Mouse (Mus musculus) CH12.LX (cell line): ENCODE measurements at regions not wholly inside any gene's neighbourhood (a gene's known extent, or its start where the extent isn't known, plus 50 kb on each side); places are given as distances from the start of the nearest gene placed in this dataset.

Experiments used
- DNase-seq: peaks from one replicate; pipeline ENCODE4 v3.0.0-alpha.2; 2013; ENCODE audit errors: extremely low read depth
- H3K27ac ChIP-seq: 2 replicates; pipeline ENCODE4 v1.5.1; 2012; ENCODE audit warnings: low read depth, mild to moderate bottlenecking, control low read depth, moderate library complexity; ENCODE audit not compliant: insufficient read depth
- H3K27me3 ChIP-seq: replicated peaks from 2 replicates; pipeline ENCODE3; 2012; ENCODE audit warnings: inconsistent platforms
- H3K36me3 ChIP-seq, 2 experiments: replicated peaks in 1 of 2; 2 replicates each; pipeline versions ENCODE3 to v1.6.1; 2012; ENCODE audit warnings: inconsistent platforms in 1 of 2, low read length in 1 of 2, mild to moderate bottlenecking in 1 of 2, mixed read lengths in 1 of 2, moderate library complexity in 1 of 2; ENCODE audit not compliant: control insufficient read depth in 1 of 2, insufficient read depth in 1 of 2
- H3K4me1 ChIP-seq, 2 experiments: 2 replicates each; pipeline ENCODE4 v1.6.1; 2012; ENCODE audit warnings: inconsistent platforms in 1 of 2, moderate library complexity in 1 of 2; ENCODE audit not compliant: insufficient read depth in 2 of 2, control insufficient read depth in 1 of 2
- H3K4me2 ChIP-seq: 2 replicates; pipeline ENCODE4 v1.6.1; 2012; ENCODE audit warnings: low read depth, mild to moderate bottlenecking, control low read depth; ENCODE audit not compliant: poor library complexity, insufficient read depth, severe bottlenecking
- H3K4me3 ChIP-seq, 3 experiments: fragments of 150-350 bp in 1 of 3; sonication (generic) in 1 of 3; replicated peaks in 1 of 3; 2 replicates each; pipeline versions ENCODE3 to v1.5.1; 2011 to 2012; ENCODE audit warnings: low read depth in 2 of 3, low read length in 2 of 3, mild to moderate bottlenecking in 2 of 3, moderate library complexity in 2 of 3, control low read depth in 1 of 3, improper control_type of control experiment in 1 of 3, inconsistent platforms in 1 of 3, mixed read lengths in 1 of 3; ENCODE audit not compliant: poor library complexity in 1 of 3
- H3K79me2 ChIP-seq: replicated peaks from 2 replicates; pipeline ENCODE4 v1.6.1; 2012; ENCODE audit warnings: mild to moderate bottlenecking, moderate library complexity; ENCODE audit not compliant: control insufficient read depth, poor library complexity, insufficient read depth, severe bottlenecking; ENCODE audit errors: extremely low read depth
- H3K9ac ChIP-seq: 2 replicates; pipeline ENCODE4 v1.6.1; 2012; ENCODE audit warnings: low read depth, mild to moderate bottlenecking, control low read depth, moderate library complexity; ENCODE audit not compliant: insufficient read depth
- H3K9me3 ChIP-seq: replicated peaks from 2 replicates; pipeline ENCODE3; 2012; ENCODE audit warnings: low read length, inconsistent platforms, mixed read lengths
- CTCF ChIP-seq, 2 experiments: IDR thresholded peaks in 1 of 2; conservative IDR thresholded peaks in 1 of 2; 2 replicates each; pipeline ENCODE4 v1.5.1; 2011 to 2012; ENCODE audit warnings: low read depth in 2 of 2, low read length in 2 of 2, improper control_type of control experiment in 1 of 2, inconsistent platforms in 1 of 2, mild to moderate bottlenecking in 1 of 2, moderate library complexity in 1 of 2
- E2F4 ChIP-seq: IDR thresholded peaks from 2 replicates; pipeline ENCODE4 v1.6.1; 2011; ENCODE audit warnings: low read depth, low read length, improper control_type of control experiment; ENCODE audit not compliant: insufficient replicate concordance
- ELF1 ChIP-seq: IDR thresholded peaks from 2 replicates; pipeline ENCODE4 v1.6.1; 2014; ENCODE audit warnings: low read depth, mild to moderate bottlenecking, inconsistent platforms, low read length, improper control_type of control experiment
- ETS1 ChIP-seq: conservative IDR thresholded peaks from 2 replicates; pipeline ENCODE4 v1.6.1; 2012; ENCODE audit warnings: low read depth, mild to moderate bottlenecking, inconsistent platforms, low read length, improper control_type of control experiment, moderate library complexity
- HCFC1 ChIP-seq: IDR thresholded peaks from 2 replicates; pipeline ENCODE4 v1.6.1; 2012; ENCODE audit warnings: low read depth, mild to moderate bottlenecking, inconsistent platforms, low read length, improper control_type of control experiment
- JUN ChIP-seq: IDR thresholded peaks from 2 replicates; pipeline ENCODE4 v1.6.1; 2011; ENCODE audit warnings: low read depth, mild to moderate bottlenecking, low read length, improper control_type of control experiment, moderate library complexity; ENCODE audit not compliant: insufficient read depth
- JUND ChIP-seq: conservative IDR thresholded peaks from 2 replicates; pipeline ENCODE4 v1.6.1; 2011; ENCODE audit warnings: low read depth, low read length, improper control_type of control experiment
- KAT2A ChIP-seq: IDR thresholded peaks from 2 replicates; pipeline ENCODE4 v1.6.1; 2012; ENCODE audit warnings: low read length, improper control_type of control experiment, inconsistent platforms; ENCODE audit not compliant: insufficient replicate concordance
- MAFK ChIP-seq: IDR thresholded peaks from 2 replicates; pipeline ENCODE4 v1.6.1; 2011; ENCODE audit warnings: low read length, improper control_type of control experiment; ENCODE audit not compliant: insufficient replicate concordance
- MXI1 ChIP-seq: IDR thresholded peaks from 2 replicates; pipeline ENCODE4 v1.6.1; 2011; ENCODE audit warnings: mild to moderate bottlenecking, low read depth, low read length, improper control_type of control experiment
- MYC ChIP-seq: IDR thresholded peaks from 2 replicates; pipeline ENCODE4 v1.6.1; 2011; ENCODE audit warnings: low read depth, mild to moderate bottlenecking, improper control_type of control experiment, low read length
- NRF1 ChIP-seq: IDR thresholded peaks from 2 replicates; pipeline ENCODE4 v1.6.1; 2014; ENCODE audit warnings: low read depth, mild to moderate bottlenecking, inconsistent platforms, low read length, improper control_type of control experiment, moderate library complexity
- PAX5 ChIP-seq: IDR thresholded peaks from 2 replicates; pipeline ENCODE4 v1.6.1; 2012; ENCODE audit warnings: low read length, inconsistent platforms, mixed read lengths
- POLR2A ChIP-seq: IDR thresholded peaks from 2 replicates; pipeline ENCODE4 v1.6.1; 2011; ENCODE audit warnings: low read depth, mild to moderate bottlenecking, improper control_type of control experiment, low read length
- POLR2AphosphoS2 ChIP-seq: IDR thresholded peaks from 2 replicates; pipeline ENCODE4 v1.6.1; 2011; ENCODE audit warnings: low read depth, low read length, improper control_type of control experiment
- RAD21 ChIP-seq: IDR thresholded peaks from 2 replicates; pipeline ENCODE4 v1.6.1; 2011; ENCODE audit warnings: low read depth, mild to moderate bottlenecking, low read length, improper control_type of control experiment, moderate library complexity
- RCOR1 ChIP-seq: conservative IDR thresholded peaks from 2 replicates; pipeline ENCODE4 v1.6.1; 2012; ENCODE audit warnings: low read depth, mild to moderate bottlenecking, inconsistent platforms, low read length, improper control_type of control experiment
- SIN3A ChIP-seq: IDR thresholded peaks from 2 replicates; pipeline ENCODE4 v1.6.1; 2012; ENCODE audit warnings: low read length, improper control_type of control experiment, inconsistent platforms
- TBP ChIP-seq: conservative IDR thresholded peaks from 2 replicates; pipeline ENCODE4 v1.6.1; 2011; ENCODE audit warnings: low read depth, low read length, improper control_type of control experiment
- USF1 ChIP-seq: IDR thresholded peaks from 2 replicates; pipeline ENCODE4 v1.6.1; 2014; ENCODE audit warnings: low read depth, mild to moderate bottlenecking, inconsistent platforms, low read length, improper control_type of control experiment
- ZMIZ1 ChIP-seq: IDR thresholded peaks from 2 replicates; pipeline ENCODE4 v1.6.1; 2012; ENCODE audit warnings: low read depth, mild to moderate bottlenecking, inconsistent platforms, low read length, improper control_type of control experiment
- ZNF384 ChIP-seq: IDR thresholded peaks from 2 replicates; pipeline ENCODE4 v1.6.1; 2012; ENCODE audit warnings: low read depth, low read length, improper control_type of control experiment, inconsistent platforms
- dilution Hi-C: fragments of 300-500 bp; cut with MboI; formaldehyde crosslinking; loops from 2 replicates; pipeline ENCODE4 v1.14.3; 2020; ENCODE audit warnings: low sequenced_read_pairs; ENCODE audit not compliant: extremely low pct_unique_long_range_greater_than_20kb, extremely low pct_ligation_motif_present
- in situ Hi-C: fragments of 300-500 bp; cut with MboI; formaldehyde crosslinking; loops from 3 replicates; pipeline ENCODE4 v1.14.3; 2019; ENCODE audit warnings: low sequenced_read_pairs, low pct_ligation_motif_present, low pct_unique_long_range_greater_than_20kb, mixed read lengths

DNA sequence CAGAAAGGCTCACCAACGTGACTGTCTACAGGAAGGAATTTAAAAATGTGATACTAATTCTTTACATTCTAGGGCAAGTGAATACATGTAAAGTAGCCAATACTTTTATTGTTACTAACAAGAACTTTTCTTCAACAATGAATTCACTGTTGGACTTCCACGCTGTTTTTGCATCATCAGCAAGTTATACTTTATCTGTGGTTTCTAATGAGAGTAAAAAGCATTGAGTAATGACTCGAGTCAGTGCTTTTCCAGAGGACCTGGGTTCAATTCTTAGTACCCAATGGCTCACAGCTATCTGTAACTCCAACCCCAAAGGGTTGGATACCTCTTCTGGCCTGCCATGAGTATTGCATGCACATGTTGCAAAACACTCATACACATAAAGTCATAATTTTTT, 270.3 kb upstream of the Tmem161b start:
- no peaks in the 10 kb centered on the region for H3K36me3 ChIP-seq
- TF ChIP-seq MAFK: peak; percentile 68
- TF ChIP-seq PAX5: no peak
- no peak overlapping the region for H3K4me3 ChIP-seq
- in situ Hi-C loops (no loop called here), dilution Hi-C loops (no loop called here)
- no peak overlapping the region for H3K27ac ChIP-seq
- H3K4me1 ChIP-seq: no peaks in the 10 kb centered on the region
- no peaks in the 10 kb centered on the region for H3K79me2 ChIP-seq
- DNase-seq: no peak
- no peak overlapping the region for H3K4me2 ChIP-seq
- no peaks in the 10 kb centered on the region for H3K27me3 ChIP-seq
- no peaks in the 10 kb centered on the region for H3K9me3 ChIP-seq
- no peak overlapping the region for H3K9ac ChIP-seq

DNA sequence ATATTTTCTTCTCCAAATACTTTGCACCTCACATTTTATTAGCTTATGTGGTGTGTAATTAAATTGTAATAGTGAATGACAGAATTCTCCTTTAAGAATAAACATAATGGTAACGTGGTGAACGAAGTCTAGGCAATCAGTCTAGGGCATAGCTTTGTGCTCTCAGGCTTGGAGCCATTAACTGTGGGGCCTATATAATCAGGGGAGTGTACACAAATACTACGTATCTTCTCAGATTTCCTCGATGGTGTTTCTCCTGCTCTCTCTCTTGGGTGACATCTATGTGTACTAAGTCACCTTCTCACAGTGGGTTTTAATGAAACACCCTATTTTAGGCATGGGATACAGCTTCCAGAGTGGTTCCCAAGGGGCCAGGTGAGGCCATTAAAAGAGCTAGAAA, 269.7 kb upstream of the Tmem161b start:
- H3K27me3 ChIP-seq: no peaks in the 10 kb centered on the region
- no peaks in the 10 kb centered on the region for H3K9me3 ChIP-seq
- no peak for TF ChIP-seq RAD21
- no peak overlapping the region for H3K4me3 ChIP-seq
- H3K36me3 ChIP-seq: no peaks in the 10 kb centered on the region
- no peak for DNase-seq
- no peak overlapping the region for H3K9ac ChIP-seq
- no peak overlapping the region for H3K4me2 ChIP-seq
- dilution Hi-C loops: no loop called here
- in situ Hi-C loops: no loop called here
- H3K4me1 ChIP-seq: no peaks in the 10 kb centered on the region
- H3K79me2 ChIP-seq: no peaks in the 10 kb centered on the region
- H3K27ac ChIP-seq: no peak overlapping the region

DNA sequence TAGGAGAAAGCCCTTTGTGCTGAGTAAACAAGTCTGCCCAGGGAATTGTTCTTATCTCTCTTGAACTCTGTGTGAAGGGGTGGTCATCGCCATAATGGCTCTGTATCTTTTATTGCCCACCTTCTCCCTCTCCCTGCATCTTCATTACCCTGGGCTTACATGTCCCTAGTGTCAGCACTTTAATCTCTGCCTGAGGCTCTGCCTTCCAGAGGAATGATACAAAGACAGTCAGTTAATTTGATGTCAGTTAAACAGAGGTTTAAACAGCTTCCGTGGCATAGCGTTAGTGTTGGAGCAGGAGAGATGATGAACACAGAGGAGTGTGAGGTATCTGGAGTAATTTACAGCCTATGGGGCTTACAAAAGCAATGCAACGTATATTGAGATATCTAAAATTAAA, 269.2 kb upstream of the Tmem161b start:
- TF ChIP-seq USF1 (no peak), POLR2A (no peak), E2F4 (no peak), POLR2AphosphoS2 (no peak), MYC (no peak), RCOR1 (no peak), ZMIZ1 (no peak), ELF1 (no peak), ZNF384 (no peak), ETS1 (no peak), HCFC1 (no peak), MXI1 (no peak), JUND (no peak), NRF1 (no peak), KAT2A (no peak), JUN (no peak), TBP (no peak), SIN3A (no peak), CTCF (conservative IDR thresholded peaks at IDR 0.05 in 1 of 2, IDR thresholded peaks at IDR 0.05 in 1 of 2; ENCODE audit: low read depth in 2 of 2, low read length in 2 of 2) (no peak)
- Histone ChIP-seq H3K9me3 (no peaks in the 10 kb centered on the region), H3K4me3 (no peak overlapping the region), H3K79me2 (no peaks in the 10 kb centered on the region), H3K4me2 (no peak overlapping the region), H3K9ac (no peak overlapping the region), H3K36me3 (no peaks in the 10 kb centered on the region), H3K27ac (no peak overlapping the region), H3K4me1 (no peaks in the 10 kb centered on the region), H3K27me3 (no peaks in the 10 kb centered on the region)
- in situ Hi-C loops (no loop called here), dilution Hi-C loops (no loop called here)
- no peak for DNase-seq
